Mouse (Mus musculus) erythroblast, embryonic 14.5 days (primary cell): ENCODE data around the gene Tcf20. TPM values are rescaled to one million over a fixed set of nuclear protein-coding genes. Genes with fewer than 3 reads are reported as not detected.

Source experiments
- H3K27me3 ChIP-seq: 2 replicates; pipeline ENCODE4 v1.6.1; 2012; ENCODE audit warnings: inconsistent platforms; ENCODE audit not compliant: control insufficient read depth
- H3K36me3 ChIP-seq: 2 replicates; pipeline ENCODE4 v1.6.1; 2012; ENCODE audit warnings: mild to moderate bottlenecking, inconsistent platforms; ENCODE audit not compliant: control insufficient read depth
- H3K4me1 ChIP-seq: 2 replicates; pipeline ENCODE4 v1.6.1; 2012; ENCODE audit warnings: inconsistent platforms; ENCODE audit not compliant: control insufficient read depth
- H3K4me3 ChIP-seq: replicated peaks from 2 replicates; pipeline ENCODE3; 2012; ENCODE audit warnings: moderate library complexity, mild to moderate bottlenecking, inconsistent platforms
- H3K9me3 ChIP-seq: 2 replicates; pipeline ENCODE4 v1.6.1; 2012; ENCODE audit warnings: low read length, inconsistent platforms, mixed read lengths; ENCODE audit not compliant: control insufficient read depth
- GATA1 ChIP-seq: IDR thresholded peaks from 2 replicates; pipeline ENCODE4 v1.6.1; 2012; ENCODE audit warnings: low read length, inconsistent platforms, mixed read lengths
- TAL1 ChIP-seq: IDR thresholded peaks from 3 replicates; pipeline ENCODE4 v1.6.1; 2012; ENCODE audit warnings: low read length, inconsistent platforms, mixed read lengths
- polyA plus RNA-seq: library from polyadenylated mRNA; stranded (reverse); fragments of >175 nt; gene quantifications from 2 replicates; pipeline ENCODE4 v1.2.3, GENCODE M21; 2012

Tcf20 gene
- polyA plus RNA-seq, 1 experiment: 0.95 TPM

DNA sequence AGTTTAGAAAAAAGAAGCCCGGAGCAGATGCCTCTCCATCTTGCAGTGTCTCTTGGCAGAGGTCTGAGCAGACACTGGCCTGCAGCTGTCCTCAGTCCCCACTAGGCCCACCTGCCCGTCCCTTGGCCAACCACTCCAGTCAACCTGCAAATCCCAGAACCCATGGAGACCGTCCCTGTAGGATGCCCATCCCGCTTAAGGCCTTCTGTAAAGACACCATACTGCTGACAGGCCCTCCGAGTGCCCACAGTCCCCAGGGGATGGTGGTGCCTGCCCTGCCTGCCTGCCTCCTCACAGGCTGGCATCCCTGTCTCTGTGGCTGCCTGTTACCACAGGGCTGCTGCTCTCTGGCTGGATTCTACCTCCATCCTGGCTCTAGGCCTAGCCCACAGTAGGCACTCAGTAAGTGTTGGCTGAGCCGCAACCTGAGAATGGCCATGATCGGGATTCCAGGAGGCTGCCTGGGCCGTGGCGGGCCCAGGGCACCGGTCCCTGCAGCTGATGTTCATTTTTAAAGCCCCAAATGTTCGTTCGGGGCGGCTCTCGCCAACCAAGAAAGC is 23.3 kb downstream of the Tcf20 start:
- Histone ChIP-seq H3K27me3 (peaks cover 70% of the 10 kb centered on the region), H3K36me3 (no peaks in the 10 kb centered on the region), H3K4me3 (no peak overlapping the region), H3K4me1 (no peaks in the 10 kb centered on the region), H3K9me3 (no peaks in the 10 kb centered on the region)
- no peak for TF ChIP-seq GATA1
- TF ChIP-seq TAL1: no peak

DNA sequence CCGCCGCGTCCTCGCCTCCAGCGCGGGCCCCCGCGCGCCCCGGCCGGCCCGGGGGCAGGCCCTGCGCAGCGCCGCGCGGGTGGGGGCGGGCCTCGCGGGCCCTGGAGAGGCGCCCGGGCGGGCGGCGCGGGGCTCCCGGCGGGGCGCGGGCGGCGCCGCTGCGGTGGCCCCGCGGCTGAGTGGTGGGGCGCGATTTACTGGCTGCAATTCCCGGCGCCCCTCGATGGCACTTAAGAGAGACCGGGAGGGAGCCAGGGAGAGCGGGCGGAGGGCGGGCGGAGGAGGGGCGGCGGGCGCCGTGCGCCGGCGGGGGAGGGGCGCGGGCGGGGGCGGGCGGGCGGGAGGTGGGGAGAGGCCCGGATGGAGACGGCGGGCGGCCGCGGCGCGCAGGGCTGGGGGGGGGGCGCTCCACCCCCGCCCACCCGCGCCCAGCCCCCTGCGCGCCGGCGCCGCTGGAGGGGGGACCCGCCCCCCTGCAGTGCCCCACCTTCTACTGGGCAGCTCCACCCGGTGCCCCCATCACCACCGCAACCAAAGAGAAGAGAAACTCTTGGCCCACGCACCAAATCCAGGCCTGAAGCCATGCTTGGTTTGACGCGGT is 24.0 kb downstream of the Tcf20 start:
- Histone ChIP-seq H3K27me3 (peaks cover 74% of the 10 kb centered on the region), H3K9me3 (no peaks in the 10 kb centered on the region), H3K4me3 (no peak overlapping the region), H3K4me1 (no peaks in the 10 kb centered on the region), H3K36me3 (no peaks in the 10 kb centered on the region)
- TF ChIP-seq GATA1 (no peak), TAL1 (no peak)

DNA sequence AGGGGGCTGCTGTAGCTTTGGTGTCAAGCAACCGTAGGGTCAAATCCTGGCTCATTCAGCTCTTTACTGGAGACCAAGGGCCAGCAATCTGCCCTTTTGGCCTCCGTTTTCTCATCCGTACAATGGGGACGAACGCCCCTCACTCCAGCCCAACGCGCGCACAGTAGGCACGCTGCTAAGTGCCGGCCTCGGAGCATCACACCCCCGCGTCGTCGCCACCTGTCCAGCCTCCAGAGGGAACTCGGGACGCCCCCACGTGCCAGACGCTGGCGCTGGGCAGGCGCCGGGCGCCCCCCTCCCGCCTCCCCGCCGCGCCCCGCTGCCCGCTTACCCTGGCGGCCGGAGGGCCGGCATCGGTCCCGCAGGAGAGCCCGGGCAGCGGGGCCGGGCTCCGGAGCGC is 24.6 kb downstream of the Tcf20 start:
- Histone ChIP-seq H3K27me3 (peaks cover 76% of the 10 kb centered on the region), H3K9me3 (no peaks in the 10 kb centered on the region), H3K4me1 (no peaks in the 10 kb centered on the region), H3K36me3 (no peaks in the 10 kb centered on the region), H3K4me3 (no peak overlapping the region)
- TF ChIP-seq GATA1: no peak
- no peak for TF ChIP-seq TAL1

DNA sequence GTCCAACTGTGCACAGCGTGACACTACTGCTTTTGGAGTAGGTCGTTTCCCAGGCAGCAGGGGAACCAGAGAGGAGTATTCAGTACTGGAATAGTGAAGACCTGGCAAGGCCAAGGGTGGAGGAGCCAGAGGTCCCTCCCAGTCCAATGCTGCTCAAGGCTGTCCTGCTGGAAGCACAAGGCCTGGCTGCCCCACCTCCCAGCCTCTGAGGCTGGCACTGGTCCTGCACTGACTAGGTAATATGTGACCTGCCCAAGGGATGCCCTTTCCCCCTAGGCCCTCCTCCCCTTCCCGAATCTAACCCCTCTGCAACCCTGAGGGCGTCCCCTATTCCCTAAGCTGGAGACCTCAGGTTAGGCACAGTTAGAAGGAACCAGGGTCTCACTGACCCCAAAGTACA is 25.1 kb downstream of the Tcf20 start:
- Histone ChIP-seq H3K36me3 (no peaks in the 10 kb centered on the region), H3K27me3 (peaks cover 74% of the 10 kb centered on the region), H3K4me3 (no peak overlapping the region), H3K9me3 (no peaks in the 10 kb centered on the region), H3K4me1 (no peaks in the 10 kb centered on the region)
- TF ChIP-seq TAL1: no peak
- TF ChIP-seq GATA1: no peak

GRCm38 (mm10) chr15:82960786-82961561 is 26.7 kb downstream of the Tcf20 start:
- TF ChIP-seq GATA1 (no peak), TAL1 (no peak)
- H3K9me3 ChIP-seq: no peaks in the 10 kb centered on the region
- H3K36me3 ChIP-seq: no peaks in the 10 kb centered on the region
- no peaks in the 10 kb centered on the region for H3K4me1 ChIP-seq
- H3K4me3 ChIP-seq: no peak overlapping the region
- peaks cover 73% of the 10 kb centered on the region for H3K27me3 ChIP-seq

- Histone ChIP-seq H3K36me3 (no peaks in the 10 kb centered on the region), H3K4me3 (no peak overlapping the region), H3K9me3 (no peaks in the 10 kb centered on the region), H3K4me1 (no peaks in the 10 kb centered on the region), H3K27me3 (peaks cover 65% of the 10 kb centered on the region)
- no peak for TF ChIP-seq GATA1
- TF ChIP-seq TAL1: no peak
Measured at GRCm38 (mm10) chr15:82959151-82959550, 28.5 kb downstream of the Tcf20 start.

DNA sequence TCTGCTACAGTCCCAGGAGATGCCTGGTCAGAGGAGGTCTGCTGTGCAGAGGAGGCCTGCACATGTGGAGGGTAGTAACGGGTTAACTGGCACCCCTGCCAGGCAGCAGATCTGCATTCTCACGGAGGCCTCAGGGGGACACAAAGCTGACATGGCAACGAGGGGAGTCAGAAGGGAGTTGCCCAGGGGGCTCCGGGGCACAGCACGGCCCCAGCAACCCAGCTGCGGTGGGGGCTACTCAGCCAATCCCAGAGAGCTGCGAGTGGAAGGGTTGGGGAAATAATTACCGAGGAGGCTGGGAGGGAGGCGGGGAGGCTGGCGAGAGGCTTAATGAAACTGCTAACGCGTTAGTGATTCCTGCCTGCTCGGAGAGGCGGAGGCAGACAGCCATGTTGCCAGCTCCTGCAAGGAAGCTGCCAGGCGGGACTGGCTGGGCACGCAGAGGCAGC is 29.4 kb downstream of the Tcf20 start:
- Histone ChIP-seq H3K4me1 (no peaks in the 10 kb centered on the region), H3K9me3 (no peaks in the 10 kb centered on the region), H3K4me3 (no peak overlapping the region), H3K27me3 (peaks cover 65% of the 10 kb centered on the region), H3K36me3 (no peaks in the 10 kb centered on the region)
- TF ChIP-seq TAL1 (no peak), GATA1 (no peak)

- H3K9me3 ChIP-seq: no peaks in the 10 kb centered on the region
- no peak overlapping the region for H3K4me3 ChIP-seq
- H3K4me1 ChIP-seq: no peaks in the 10 kb centered on the region
- H3K36me3 ChIP-seq: no peaks in the 10 kb centered on the region
- H3K27me3 ChIP-seq: peaks cover 63% of the 10 kb centered on the region
- no peak for TF ChIP-seq GATA1
- TF ChIP-seq TAL1: no peak
Measured at GRCm38 (mm10) chr15:82956721-82957120, 31.0 kb downstream of the Tcf20 start.

DNA sequence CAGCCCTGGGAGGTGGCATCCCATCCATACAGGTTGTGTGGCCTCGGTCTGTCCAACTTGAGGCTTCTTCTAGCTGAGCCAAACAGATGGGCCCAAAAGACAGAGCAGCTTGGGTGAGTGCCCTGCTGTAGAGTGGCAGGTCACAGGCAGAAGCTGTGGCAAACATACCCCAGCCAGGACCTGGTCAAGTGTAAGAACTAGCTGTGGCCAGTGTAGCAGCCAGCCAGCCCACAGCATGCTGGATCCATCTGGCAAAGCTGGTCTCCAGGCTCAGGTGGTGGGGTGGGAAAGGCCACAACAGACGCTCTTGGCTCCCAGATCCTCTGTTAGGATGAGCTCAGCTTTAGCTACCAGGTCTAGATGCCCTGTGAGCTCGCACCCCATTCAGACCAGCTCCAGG is 31.4 kb downstream of the Tcf20 start:
- TF ChIP-seq GATA1 (no peak), TAL1 (no peak)
- Histone ChIP-seq H3K27me3 (peaks cover 63% of the 10 kb centered on the region), H3K4me1 (no peaks in the 10 kb centered on the region), H3K4me3 (no peak overlapping the region), H3K36me3 (no peaks in the 10 kb centered on the region), H3K9me3 (no peaks in the 10 kb centered on the region)
